Mouse (Mus musculus) small intestine, adult 2 months (tissue): ENCODE data around the gene Kcnq5.

Experiments
- CTCF ChIP-seq: fragments of 200-500 bp; IDR thresholded peaks from 2 replicates; pipeline ENCODE4 v1.5.1; 2012; ENCODE audit warnings: low read depth, mild to moderate bottlenecking, control low read depth, inconsistent platforms, low read length, moderate library complexity, mixed read lengths; ENCODE audit not compliant: insufficient replicate concordance, insufficient read length; ENCODE audit errors: extremely low read depth
- POLR2A ChIP-seq: fragments of 200-500 bp; IDR thresholded peaks from 2 replicates; pipeline ENCODE4 v1.6.1; 2012; ENCODE audit warnings: low read depth, mild to moderate bottlenecking, control low read depth, inconsistent platforms, low read length, moderate library complexity

GRCm38 (mm10) chr1:21593872-21594271 lies 367.9 kb downstream of the Kcnq5 start:
- TF ChIP-seq CTCF (no peak), POLR2A (no peak)
